Mouse (Mus musculus): ENCODE measurements around the gene Gm28048.

The Gm28048 gene

GRCm38 (mm10) chr11:22831916-22832315 is 150.0 kb downstream of the Gm28048 start:
- DNase-seq (ENCODE audit: low read depth): no peak

- DNase-seq (ENCODE audit: low read depth): no peak
Observed at GRCm38 (mm10) chr11:22830684-22831083, 151.2 kb downstream of the Gm28048 start.

- DNase-seq (ENCODE audit: low read depth): no peak
Observed at GRCm38 (mm10) chr11:22830179-22830611, 151.7 kb downstream of the Gm28048 start.

- DNase-seq (ENCODE audit: low read depth): no peak
Observed at GRCm38 (mm10) chr11:22828988-22829632, 152.8 kb downstream of the Gm28048 start.

- no peak for DNase-seq (ENCODE audit: low read depth)
Observed at GRCm38 (mm10) chr11:22827514-22828080, 154.3 kb downstream of the Gm28048 start.

GRCm38 (mm10) chr11:22826665-22827064 is 155.2 kb downstream of the Gm28048 start:
- no peak for DNase-seq (ENCODE audit: low read depth)

GRCm38 (mm10) chr11:22826051-22826450 is 155.8 kb downstream of the Gm28048 start:
- no peak for DNase-seq (ENCODE audit: low read depth)

- no peak for DNase-seq (ENCODE audit: low read depth)
Observed at GRCm38 (mm10) chr11:22825548-22825947, 156.3 kb downstream of the Gm28048 start.

GRCm38 (mm10) chr11:22824049-22824705 is 157.7 kb downstream of the Gm28048 start:
- no peak for DNase-seq (ENCODE audit: low read depth)

GRCm38 (mm10) chr11:22821243-22821642 is 160.6 kb downstream of the Gm28048 start:
- no peak for DNase-seq (ENCODE audit: low read depth)

- no peak for DNase-seq (ENCODE audit: low read depth)
Observed at GRCm38 (mm10) chr11:22818371-22818770, 163.5 kb downstream of the Gm28048 start.

GRCm38 (mm10) chr11:22815877-22816276 is 166.0 kb downstream of the Gm28048 start:
- DNase-seq (ENCODE audit: low read depth): no peak

GRCm38 (mm10) chr11:22815143-22815542 is 166.7 kb downstream of the Gm28048 start:
- no peak for DNase-seq (ENCODE audit: low read depth)

- DNase-seq (ENCODE audit: low read depth): no peak
Observed at GRCm38 (mm10) chr11:22813921-22814704, 167.8 kb downstream of the Gm28048 start.

- DNase-seq (ENCODE audit: low read depth): no peak
Observed at GRCm38 (mm10) chr11:22813427-22813826, 168.5 kb downstream of the Gm28048 start.

- no peak for DNase-seq (ENCODE audit: low read depth)
Observed at GRCm38 (mm10) chr11:22811413-22811812, 170.5 kb downstream of the Gm28048 start.

- DNase-seq (ENCODE audit: low read depth): no peak
Observed at GRCm38 (mm10) chr11:22809465-22810096, 172.3 kb downstream of the Gm28048 start.

- no peak for DNase-seq (ENCODE audit: low read depth)
Observed at GRCm38 (mm10) chr11:22808040-22808439, 173.8 kb downstream of the Gm28048 start.

GRCm38 (mm10) chr11:22805171-22805570 is 176.7 kb downstream of the Gm28048 start:
- DNase-seq (ENCODE audit: low read depth): no peak

GRCm38 (mm10) chr11:22799987-22800424 is 181.9 kb downstream of the Gm28048 start:
- peak; percentile 50 for DNase-seq (ENCODE audit: low read depth)

- DNase-seq (ENCODE audit: low read depth): no peak
Observed at GRCm38 (mm10) chr11:22798916-22799315, 183.0 kb downstream of the Gm28048 start.

GRCm38 (mm10) chr11:22794734-22795133 is 187.2 kb downstream of the Gm28048 start:
- no peak for DNase-seq (ENCODE audit: low read depth)

All from fibroblast of lung, adult 2 months (primary cell).